Mouse (Mus musculus) small intestine, adult 2 months (tissue): ENCODE measurements around the gene Camta2. TPM values are rescaled to one million over a fixed set of nuclear protein-coding genes. Genes with fewer than 3 reads are reported as not detected.

Experiments
- H3K27ac ChIP-seq: fragments of 200-500 bp; 2 replicates; pipeline ENCODE4 v1.5.1; 2012; ENCODE audit warnings: low read depth, low read length, control low read depth, inconsistent platforms; ENCODE audit not compliant: insufficient read depth
- H3K27me3 ChIP-seq: fragments of 200-500 bp; 2 replicates; pipeline ENCODE4 v1.6.1; 2012; ENCODE audit warnings: mild to moderate bottlenecking, moderate library complexity, low read length, inconsistent platforms; ENCODE audit not compliant: control insufficient read depth, insufficient read depth
- H3K36me3 ChIP-seq: fragments of 200-500 bp; 2 replicates; pipeline ENCODE4 v1.6.1; 2012; ENCODE audit warnings: mild to moderate bottlenecking, low read length, control low read depth, inconsistent platforms; ENCODE audit not compliant: control insufficient read depth, insufficient read depth
- H3K4me1 ChIP-seq: fragments of 200-500 bp; 2 replicates; pipeline ENCODE4 v1.6.1; 2012; ENCODE audit warnings: low read length, inconsistent platforms, mixed read lengths; ENCODE audit not compliant: control insufficient read depth, insufficient read depth, insufficient read length
- H3K4me3 ChIP-seq: fragments of 200-500 bp; 2 replicates; pipeline ENCODE4 v1.5.1; 2012; ENCODE audit warnings: low read depth, mild to moderate bottlenecking, control low read depth, inconsistent platforms, low read length, moderate library complexity
- CTCF ChIP-seq: fragments of 200-500 bp; IDR thresholded peaks from 2 replicates; pipeline ENCODE4 v1.5.1; 2012; ENCODE audit warnings: low read depth, mild to moderate bottlenecking, control low read depth, inconsistent platforms, low read length, moderate library complexity, mixed read lengths; ENCODE audit not compliant: insufficient replicate concordance, insufficient read length; ENCODE audit errors: extremely low read depth
- POLR2A ChIP-seq: fragments of 200-500 bp; IDR thresholded peaks from 2 replicates; pipeline ENCODE4 v1.6.1; 2012; ENCODE audit warnings: low read depth, mild to moderate bottlenecking, control low read depth, inconsistent platforms, low read length, moderate library complexity
- WGBS: fragments of 180-500 bp; shearing (Covaris S2); methylation state at CpG from one replicate; pipeline ENCODE4 v1.1.7; 2018; 5-methylcytosine and 5-hydroxymethylcytosine counted together
- polyA plus RNA-seq: library from polyadenylated mRNA; depleted of rRNA; stranded (reverse); fragments of >200 nt; gene quantifications from 2 replicates; pipeline ENCODE4 v1.2.3, GENCODE M21; 2012

Camta2 gene
- polyA plus RNA-seq, 1 experiment, result 66.7 TPM

- Histone ChIP-seq H3K27ac (no peak overlapping the region), H3K4me3 (no peak overlapping the region), H3K4me1 (peaks cover 4% of the 10 kb centered on the region; the same call in 1 of the 2 replicates), H3K27me3 (no peaks in the 10 kb centered on the region), H3K36me3 (peaks cover 32% of the 10 kb centered on the region)
- TF ChIP-seq CTCF (no peak), POLR2A (no peak)
- 93% methylated on average over 8 of the region's 8 CpGs for WGBS
Observed at GRCm38 (mm10) chr11:70663101-70663500, 24.8 kb downstream of the Camta2 start.

- no peaks in the 10 kb centered on the region for H3K27me3 ChIP-seq
- no peak overlapping the region for H3K27ac ChIP-seq
- TF ChIP-seq POLR2A (no peak), CTCF (no peak)
- no peak overlapping the region for H3K4me3 ChIP-seq
- peaks cover 32% of the 10 kb centered on the region for H3K36me3 ChIP-seq
- WGBS, result 88% methylated on average over 8 of the region's 8 CpGs
- H3K4me1 ChIP-seq, result peaks cover 15% of the 10 kb centered on the region
Observed at GRCm38 (mm10) chr11:70660571-70660970, 27.3 kb downstream of the Camta2 start.

- H3K4me1 ChIP-seq, result peaks cover 15% of the 10 kb centered on the region
- no peak overlapping the region for H3K27ac ChIP-seq
- peaks cover 17% of the 10 kb centered on the region for H3K36me3 ChIP-seq
- TF ChIP-seq CTCF (no peak), POLR2A (no peak)
- no peak overlapping the region for H3K4me3 ChIP-seq
- 76% methylated on average over 8 of the region's 8 CpGs for WGBS
- H3K27me3 ChIP-seq, result no peaks in the 10 kb centered on the region
Observed at GRCm38 (mm10) chr11:70658942-70659341, 29.0 kb downstream of the Camta2 start.

- H3K4me1 ChIP-seq, result peaks cover 15% of the 10 kb centered on the region
- 89% methylated on average over 5 of the region's 5 CpGs for WGBS
- no peak overlapping the region for H3K27ac ChIP-seq
- H3K36me3 ChIP-seq, result peaks cover 14% of the 10 kb centered on the region
- TF ChIP-seq POLR2A, result no peak
- TF ChIP-seq CTCF, result no peak
- no peaks in the 10 kb centered on the region for H3K27me3 ChIP-seq
- no peak overlapping the region for H3K4me3 ChIP-seq
Observed at GRCm38 (mm10) chr11:70658521-70658920, 29.4 kb downstream of the Camta2 start.

GRCm38 (mm10) chr11:70657991-70658390 is 29.9 kb downstream of the Camta2 start:
- Histone ChIP-seq H3K27me3 (no peaks in the 10 kb centered on the region), H3K4me1 (peaks cover 15% of the 10 kb centered on the region), H3K36me3 (peaks cover 16% of the 10 kb centered on the region), H3K4me3 (no peak overlapping the region), H3K27ac (no peak overlapping the region)
- WGBS, result 87% methylated on average over 9 of the region's 9 CpGs
- no peak for TF ChIP-seq CTCF

- peaks cover 15% of the 10 kb centered on the region for H3K4me1 ChIP-seq
- H3K27me3 ChIP-seq, result no peaks in the 10 kb centered on the region
- no peak overlapping the region for H3K27ac ChIP-seq
- no peak overlapping the region for H3K4me3 ChIP-seq
- 45% methylated on average over 6 of the region's 6 CpGs for WGBS
- TF ChIP-seq CTCF (no peak), POLR2A (no peak)
- peaks cover 17% of the 10 kb centered on the region for H3K36me3 ChIP-seq
Observed at GRCm38 (mm10) chr11:70657573-70657972, 30.3 kb downstream of the Camta2 start.

- TF ChIP-seq CTCF (no peak), POLR2A (no peak)
- H3K27ac ChIP-seq, result peak within 1 kb of the TSS; percentile 99
- H3K4me3 ChIP-seq, result peak within 1 kb of the TSS; percentile 87
- no peaks in the 10 kb centered on the region for H3K27me3 ChIP-seq
- H3K4me1 ChIP-seq, result peaks cover 15% of the 10 kb centered on the region
- WGBS, result 38% methylated on average over 3 of the region's 3 CpGs
- H3K36me3 ChIP-seq, result peaks cover 18% of the 10 kb centered on the region
Observed at GRCm38 (mm10) chr11:70656964-70657363, 30.9 kb downstream of the Camta2 start, which contains the start of gene Eno3. Eno3 (plus strand) TSS chr11:70657202.

- peaks cover 22% of the 10 kb centered on the region for H3K36me3 ChIP-seq
- WGBS, result 20% methylated on average over 16 of the region's 16 CpGs
- H3K4me3 ChIP-seq, result peak overlapping the region; percentile 87
- TF ChIP-seq POLR2A, result no peak
- no peak for TF ChIP-seq CTCF
- H3K27me3 ChIP-seq, result no peaks in the 10 kb centered on the region
- peaks cover 15% of the 10 kb centered on the region for H3K4me1 ChIP-seq
- H3K27ac ChIP-seq, result peak overlapping the region; percentile 99
Observed at GRCm38 (mm10) chr11:70656456-70656927, 31.4 kb downstream of the Camta2 start.
